Mouse (Mus musculus) bone marrow, adult 2 months (tissue): ENCODE measurements around the gene Zfp740.

ENCODE experiments used
- CTCF ChIP-seq: fragments of 200-500 bp; IDR thresholded peaks from 2 replicates; pipeline ENCODE4 v1.5.1; 2011; ENCODE audit warnings: low read length, control low read depth; ENCODE audit not compliant: control insufficient read depth, insufficient read depth
- POLR2A ChIP-seq: fragments of 200-500 bp; IDR thresholded peaks from 2 replicates; pipeline ENCODE4 v1.6.1; 2011; ENCODE audit warnings: low read depth, mild to moderate bottlenecking, control low read depth, low read length, borderline replicate concordance; ENCODE audit not compliant: control insufficient read depth

DNA sequence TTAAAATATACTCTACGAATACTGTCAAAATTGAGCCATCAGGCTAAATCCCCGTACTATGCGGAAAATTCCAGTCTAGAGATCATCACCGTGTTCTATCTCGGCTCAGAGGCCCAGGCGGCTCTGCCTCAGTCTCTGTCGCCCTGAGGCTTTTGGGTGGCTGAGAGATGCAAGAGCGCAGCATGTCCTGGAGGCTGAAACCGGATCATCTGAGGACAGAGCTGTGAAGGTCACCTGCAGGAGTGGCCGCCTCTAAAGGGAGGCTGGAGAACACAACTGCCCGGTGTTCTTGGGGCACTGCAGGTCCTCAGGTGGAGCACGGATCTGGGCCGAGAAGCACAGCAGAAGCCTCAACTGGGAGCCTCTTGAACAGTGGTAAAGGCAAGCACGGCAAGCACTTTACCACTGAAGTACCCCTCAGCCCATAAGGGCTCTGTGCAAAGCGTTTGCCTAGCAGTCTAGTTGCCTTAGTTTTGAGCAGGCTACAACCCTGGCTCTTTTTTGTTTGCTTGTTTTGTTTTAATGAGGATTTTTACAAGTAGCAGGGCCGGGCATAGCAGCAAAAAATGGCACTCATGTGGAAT lies 27.2 kb upstream of the Zfp740 start:
- no peak for TF ChIP-seq CTCF
- TF ChIP-seq POLR2A = no peak
